Mouse (Mus musculus) heart, adult 2 months (tissue): ENCODE results near the gene Gpld1. TPM values are rescaled to one million over a fixed set of nuclear protein-coding genes. Genes with fewer than 3 reads are reported as not detected.

Experiments used
- DNase-seq, 2 experiments: peaks; one replicate each; pipeline ENCODE4 v3.0.0; 2021
- H3K27ac ChIP-seq: fragments of 200-600 bp; 2 replicates; pipeline ENCODE4 v1.8.1; 2022
- H3K27me3 ChIP-seq: fragments of 200-500 bp; 2 replicates; pipeline ENCODE4 v1.6.1; 2012; ENCODE audit warnings: mild to moderate bottlenecking, low read length, inconsistent platforms, mixed read lengths; ENCODE audit not compliant: control insufficient read depth, insufficient read depth
- H3K36me3 ChIP-seq: fragments of 200-500 bp; 2 replicates; pipeline ENCODE4 v1.6.1; 2012; ENCODE audit warnings: low read length, inconsistent platforms; ENCODE audit not compliant: control insufficient read depth, insufficient read depth
- H3K4me1 ChIP-seq: fragments of 200-500 bp; 2 replicates; pipeline ENCODE4 v1.6.1; 2011; ENCODE audit warnings: low read length; ENCODE audit not compliant: control insufficient read depth, insufficient read depth
- H3K4me3 ChIP-seq: fragments of 200-600 bp; 2 replicates; pipeline ENCODE4 v1.8.1; 2022
- H3K79me2 ChIP-seq: fragments of 200-500 bp; replicated peaks from 2 replicates; pipeline ENCODE4 v1.6.1; 2012; ENCODE audit warnings: mild to moderate bottlenecking, inconsistent platforms, low read length, moderate library complexity, mixed read lengths; ENCODE audit not compliant: control insufficient read depth, insufficient read depth
- H3K9ac ChIP-seq: fragments of 200-500 bp; 2 replicates; pipeline ENCODE4 v1.6.1; 2012; ENCODE audit warnings: low read depth, mild to moderate bottlenecking, control low read depth, inconsistent platforms, low read length, mixed read lengths
- CTCF ChIP-seq: fragments of 200-600 bp; IDR thresholded peaks from 2 replicates; pipeline ENCODE4 v1.8.1; 2022; ENCODE audit warnings: antibody characterized with exemption, mild to moderate bottlenecking, moderate library complexity
- EP300 ChIP-seq: fragments of 200-500 bp; IDR thresholded peaks from 2 replicates; pipeline ENCODE4 v1.6.1; 2011; ENCODE audit warnings: low read depth, low read length, control low read depth; ENCODE audit not compliant: insufficient read depth
- POLR2A ChIP-seq: fragments of 200-500 bp; IDR thresholded peaks from 2 replicates; pipeline ENCODE4 v1.6.1; 2011; ENCODE audit warnings: mild to moderate bottlenecking, low read depth, low read length, control low read depth; ENCODE audit not compliant: insufficient read depth
- WGBS: fragments of 180-500 bp; shearing (Covaris S2); methylation state at CpG from one replicate; pipeline ENCODE4 v1.1.7; 2018; 5-methylcytosine and 5-hydroxymethylcytosine counted together
- intact Hi-C: fragments of 180-260 bp; cut with DNase I; formaldehyde crosslinking; loops from one replicate; pipeline ENCODE4 v1.15.1; 2025
- polyA plus RNA-seq: library from polyadenylated mRNA; depleted of rRNA; stranded (reverse); fragments of >200 nt; gene quantifications from 2 replicates; pipeline ENCODE4 v1.2.3, GENCODE M21; 2012
- total RNA-seq, 2 experiments: library from RNA; stranded (reverse); gene quantifications; 2 replicates each; pipeline ENCODE4 v1.2.3; 2021

Gene Gpld1
- total and polyA plus RNA-seq, 3 experiments, result 0.98 to 2.7 (median 2.1) TPM

DNA sequence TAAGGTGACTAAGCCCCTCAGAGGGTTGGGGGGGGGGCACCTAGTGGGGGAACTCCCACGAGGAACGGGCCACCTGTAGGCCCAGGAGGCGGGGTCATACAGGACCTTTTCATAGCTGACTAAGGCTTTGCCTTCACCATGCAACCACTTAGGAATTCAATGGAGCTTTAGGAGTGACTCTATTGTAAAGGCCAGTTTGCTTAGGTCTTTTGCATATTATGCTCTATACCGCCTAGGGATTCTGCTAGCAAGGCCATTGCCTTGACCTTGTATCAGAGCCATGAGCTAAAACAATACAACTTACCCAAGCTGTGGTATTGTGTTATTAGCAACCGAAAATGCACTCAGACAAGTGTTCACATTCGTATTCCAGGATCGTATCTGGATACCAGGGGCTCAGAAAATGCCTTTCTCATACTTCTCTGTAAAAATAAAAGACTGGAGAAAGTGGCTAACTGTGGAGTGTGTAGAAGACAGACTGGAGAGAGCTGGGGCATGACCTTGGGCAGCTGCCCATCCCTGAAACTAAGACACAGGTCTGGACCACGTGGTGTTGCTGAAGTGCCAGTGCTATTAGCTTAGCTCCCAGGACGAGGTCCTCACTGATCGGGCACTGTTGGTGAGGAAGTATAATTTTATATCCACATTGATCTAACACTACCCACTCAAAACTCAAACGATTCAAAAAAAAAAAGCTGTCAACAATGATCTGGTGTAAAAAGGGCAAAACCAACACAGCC, 36.0 kb upstream of the Gpld1 start:
- 78% methylated on average over 11 of the region's 11 CpGs for WGBS
- no peak overlapping the region for H3K9ac ChIP-seq
- TF ChIP-seq POLR2A, result no peak
- no peak for TF ChIP-seq CTCF
- no peak for TF ChIP-seq EP300

DNA sequence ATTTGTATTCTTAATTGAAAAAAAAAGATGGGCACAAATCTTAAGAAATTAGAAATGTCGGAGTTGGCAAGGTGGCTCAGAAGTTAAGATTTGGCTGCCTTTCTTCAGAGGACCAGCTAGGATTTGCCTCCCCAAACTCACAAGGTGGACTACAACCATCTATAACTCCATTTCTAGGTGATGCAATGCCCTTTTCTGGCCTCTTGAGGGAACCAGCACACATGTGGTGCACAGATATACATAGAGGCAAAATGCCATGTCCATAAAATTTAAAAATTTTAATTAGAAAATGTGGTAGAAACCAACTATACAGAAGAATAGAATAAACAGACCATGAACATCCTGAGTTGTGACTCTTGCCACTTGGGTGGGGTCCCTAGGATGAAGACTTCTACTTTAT, 33.8 kb upstream of the Gpld1 start:
- H3K27ac ChIP-seq, result no peak overlapping the region
- no peaks in the 10 kb centered on the region for H3K79me2 ChIP-seq
- H3K4me1 ChIP-seq, result no peaks in the 10 kb centered on the region
- intact Hi-C loops, result no loop called here
- H3K4me3 ChIP-seq, result no peak overlapping the region
- no peaks in the 10 kb centered on the region for H3K27me3 ChIP-seq
- H3K36me3 ChIP-seq, result no peaks in the 10 kb centered on the region
- 89% methylated on average over 1 of the region's 1 CpGs for WGBS
- TF ChIP-seq EP300 (no peak), CTCF (peak; percentile 26)
- no peak for DNase-seq
- H3K9ac ChIP-seq, result no peak overlapping the region

More for the DNA sequence above, 36.0 kb upstream of the Gpld1 start:
- H3K27me3 ChIP-seq, result no peaks in the 10 kb centered on the region
- intact Hi-C loops, result no loop called here
- H3K27ac ChIP-seq, result no peak overlapping the region
- H3K4me3 ChIP-seq, result no peak overlapping the region
- no peaks in the 10 kb centered on the region for H3K4me1 ChIP-seq
- no peaks in the 10 kb centered on the region for H3K79me2 ChIP-seq
- H3K36me3 ChIP-seq, result no peaks in the 10 kb centered on the region
- DNase-seq, result no peak

DNA sequence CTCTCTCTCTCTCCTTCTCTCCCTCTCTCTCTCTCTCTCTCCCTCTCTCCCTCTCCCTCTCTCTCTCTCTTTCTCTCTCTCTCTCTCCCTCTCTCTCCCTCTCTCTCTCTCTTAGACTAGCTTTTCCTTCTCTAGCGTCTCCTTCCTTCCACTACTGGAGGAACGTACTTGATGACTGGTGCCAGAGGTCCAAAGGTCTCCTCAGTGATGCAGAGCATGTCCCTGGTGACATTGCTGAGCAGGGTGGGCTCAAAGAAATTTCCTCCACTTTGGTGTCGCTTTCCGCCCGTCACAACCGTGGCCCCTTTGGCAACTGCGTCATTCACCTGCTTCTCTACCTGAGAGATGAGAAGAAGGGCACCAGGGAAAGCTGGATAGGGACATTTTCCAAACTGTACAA, 29.4 kb upstream of the Gpld1 start:
- H3K27me3 ChIP-seq, result no peaks in the 10 kb centered on the region
- intact Hi-C loops, result no loop called here
- H3K9ac ChIP-seq, result no peak overlapping the region
- H3K4me3 ChIP-seq, result no peak overlapping the region
- H3K79me2 ChIP-seq, result no peaks in the 10 kb centered on the region
- DNase-seq, result no peak
- no peak overlapping the region for H3K27ac ChIP-seq
- H3K36me3 ChIP-seq, result peaks cover 3% of the 10 kb centered on the region; the same call in 1 of the 2 replicates
- peaks cover 2% of the 10 kb centered on the region; the same call in 1 of the 2 replicates for H3K4me1 ChIP-seq
- no peak for TF ChIP-seq POLR2A
- TF ChIP-seq CTCF, result no peak
- no peak for TF ChIP-seq EP300
- WGBS, result 84% methylated on average over 7 of the region's 7 CpGs

DNA sequence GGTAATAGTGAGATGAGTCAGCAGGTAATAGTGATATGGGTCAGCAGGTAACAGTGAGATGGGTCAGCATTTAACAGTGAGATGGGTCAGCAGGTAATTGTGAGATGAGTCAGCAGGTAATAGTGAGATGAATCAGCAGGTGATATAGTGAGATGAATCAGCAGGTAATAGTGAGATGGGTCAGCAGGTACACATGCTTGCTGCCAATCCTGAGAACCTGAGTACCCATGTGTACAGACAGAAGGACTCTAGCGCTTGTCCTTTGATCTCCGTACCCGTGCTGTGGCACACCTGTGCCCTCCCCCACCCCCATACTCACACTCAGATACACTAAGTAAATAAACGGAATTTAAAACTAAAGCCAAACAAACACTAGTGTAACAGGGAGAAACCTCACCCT, 28.0 kb upstream of the Gpld1 start:
- intact Hi-C loops, result no loop called here
- 81% methylated on average over 4 of the region's 4 CpGs for WGBS
- Histone ChIP-seq H3K27ac (no peak overlapping the region), H3K27me3 (no peaks in the 10 kb centered on the region), H3K4me3 (no peak overlapping the region), H3K79me2 (no peaks in the 10 kb centered on the region), H3K4me1 (peaks cover 2% of the 10 kb centered on the region; the same call in 1 of the 2 replicates), H3K36me3 (peaks cover 3% of the 10 kb centered on the region), H3K9ac (no peak overlapping the region)
- no peak for TF ChIP-seq EP300
- TF ChIP-seq POLR2A, result no peak
- TF ChIP-seq CTCF, result no peak
- no peak for DNase-seq

DNA sequence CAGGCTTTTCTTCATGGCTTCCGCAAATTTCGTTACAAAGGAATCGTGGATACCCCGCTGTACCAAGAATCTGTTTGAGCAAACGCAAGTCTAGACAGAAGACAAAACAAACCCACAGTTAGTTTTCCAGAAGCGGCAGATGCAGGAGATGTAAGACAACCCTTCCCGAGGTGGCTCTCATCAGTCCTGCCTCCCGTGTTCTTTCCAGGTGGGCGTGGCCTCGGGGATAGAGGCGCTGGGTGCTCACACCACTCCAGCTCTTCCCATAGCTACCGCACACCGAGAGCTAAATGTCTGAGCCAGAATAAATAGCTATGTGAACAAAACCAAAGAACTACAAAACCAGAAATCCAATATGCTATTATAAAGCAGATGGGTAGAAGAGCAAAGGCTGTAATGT, 27.1 kb upstream of the Gpld1 start:
- 72% methylated on average over 13 of the region's 13 CpGs for WGBS
- intact Hi-C loops, result no loop called here
- H3K4me1 ChIP-seq, result peaks cover 2% of the 10 kb centered on the region; the same call in 1 of the 2 replicates
- H3K27me3 ChIP-seq, result no peaks in the 10 kb centered on the region
- H3K4me3 ChIP-seq, result no peak overlapping the region
- H3K79me2 ChIP-seq, result no peaks in the 10 kb centered on the region
- TF ChIP-seq EP300 (no peak), CTCF (no peak), POLR2A (no peak)
- H3K9ac ChIP-seq, result no peak overlapping the region
- H3K36me3 ChIP-seq, result peaks cover 3% of the 10 kb centered on the region
- no peak overlapping the region for H3K27ac ChIP-seq
- DNase-seq, result no peak

DNA sequence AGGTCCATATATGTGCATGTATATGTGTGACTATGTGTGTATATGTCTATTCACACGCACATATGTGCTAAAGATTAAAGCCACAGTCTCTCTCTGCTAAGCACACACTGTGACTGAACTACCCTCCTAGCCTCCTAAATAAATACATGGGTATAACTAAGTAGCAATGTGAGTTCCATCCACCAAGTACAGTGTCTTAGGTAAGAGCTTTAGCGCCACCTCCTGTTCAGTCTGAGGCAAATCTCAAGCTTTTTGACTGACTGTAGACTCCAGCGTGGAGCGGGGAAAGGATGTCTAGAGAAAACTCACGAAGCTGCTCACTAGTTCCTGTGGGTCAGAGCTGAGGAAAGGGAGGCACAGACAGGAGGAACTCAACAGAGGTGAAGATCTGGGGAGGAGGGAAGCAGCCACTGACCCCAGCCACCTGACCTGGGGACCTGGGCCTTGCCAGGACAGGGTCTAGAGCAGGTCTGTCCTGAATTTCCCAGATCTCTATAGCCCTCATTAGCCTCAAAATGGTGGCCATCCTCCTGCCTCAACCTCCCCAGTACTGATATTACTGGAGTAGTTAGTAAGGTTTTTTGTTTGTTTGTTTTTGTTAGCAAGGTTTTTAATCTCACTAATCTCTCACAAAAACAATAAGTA, 22.5 kb upstream of the Gpld1 start:
- intact Hi-C loops, result loop anchor here (2.0 to 10.0 kb wide), 3 partner anchors 38 to 438 kb away; no protein-coding TSS in a partner anchor
- no peak overlapping the region for H3K4me3 ChIP-seq
- DNase-seq, result peak in 1 of 2 experiments; percentile 28

More for the DNA sequence above, 22.5 kb upstream of the Gpld1 start:
- no peaks in the 10 kb centered on the region; the same call in 1 of the 2 replicates for H3K36me3 ChIP-seq
- no peak overlapping the region for H3K27ac ChIP-seq
- H3K4me1 ChIP-seq, result no peaks in the 10 kb centered on the region
- 18% methylated on average over 5 of the region's 5 CpGs for WGBS
- TF ChIP-seq POLR2A, result no peak
- TF ChIP-seq CTCF, result peak; percentile 82
- H3K79me2 ChIP-seq, result no peaks in the 10 kb centered on the region
- no peaks in the 10 kb centered on the region for H3K27me3 ChIP-seq
- no peak overlapping the region for H3K9ac ChIP-seq
